Mouse (Mus musculus) ES-Bruce4 (cell line): ENCODE measurements around the gene Pigl.
"Not testable (repeated sequence)": the region's sequence is repeated elsewhere in the genome, so short reads cannot be mapped to it uniquely, and the experiment has no call there.

Experiments
- CTCF ChIP-seq: IDR thresholded peaks from one replicate; pipeline ENCODE4 v1.8.1; 2011; ENCODE audit warnings: low read depth, low read length
- EP300 ChIP-seq: IDR thresholded peaks from 2 replicates; pipeline ENCODE4 v1.6.1; 2011; ENCODE audit warnings: low read depth, low read length; ENCODE audit not compliant: insufficient read depth
- POLR2A ChIP-seq: IDR thresholded peaks from one replicate; pipeline ENCODE4 v1.8.1; 2011; ENCODE audit warnings: low read length; ENCODE audit not compliant: insufficient read depth

DNA sequence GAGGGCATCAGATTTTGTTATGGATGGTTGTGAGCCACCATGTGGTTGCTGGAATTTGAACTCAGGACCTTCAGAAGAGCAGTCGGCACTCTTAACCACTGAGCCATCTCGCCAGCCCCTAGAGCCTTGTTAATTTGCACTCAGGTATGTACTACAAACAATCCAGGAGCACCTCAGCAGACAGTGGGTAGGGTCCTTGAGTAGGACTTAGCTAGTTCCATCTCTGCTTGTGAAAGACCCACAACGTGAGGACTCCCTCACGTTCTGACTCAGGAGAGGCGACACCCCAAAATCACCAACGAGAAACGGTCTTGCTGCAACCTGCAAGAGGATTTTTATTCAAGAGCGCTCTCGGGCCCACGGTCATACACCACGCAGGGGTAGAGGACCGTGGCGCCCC, 50.1 kb downstream of the Pigl start:
- not testable (repeated sequence) for TF ChIP-seq POLR2A, EP300, CTCF
